Mouse (Mus musculus): Measurements from ENCODE around the gene Arid2.
"Not testable (repeated sequence)": the region's sequence is repeated elsewhere in the genome, so short reads cannot be mapped to it uniquely, and the experiment has no call there.

Gene Arid2

GRCm38 (mm10) chr15:96434202-96434601, 146.9 kb downstream of the Arid2 start:
- DNase-seq: no peak

GRCm38 (mm10) chr15:96441480-96441879, 154.2 kb downstream of the Arid2 start:
- DNase-seq: not testable (repeated sequence)

GRCm38 (mm10) chr15:96446785-96447184, 159.5 kb downstream of the Arid2 start:
- DNase-seq: no peak

- DNase-seq: peak; percentile 23
These were observed 161.5 kb downstream of the Arid2 start for GRCm38 (mm10) chr15:96448656-96449299.

- DNase-seq: no peak
These were observed 166.0 kb downstream of the Arid2 start for GRCm38 (mm10) chr15:96453346-96453745.
